Mouse (Mus musculus) retina, postnatal 1 day (tissue): Measurements from ENCODE around the gene Arhgef25.
"Not testable (repeated sequence)": the region's sequence is repeated elsewhere in the genome, so short reads cannot be mapped to it uniquely, and the experiment has no call there.

Source experiments
- DNase-seq: peaks from one replicate; pipeline ENCODE4 v3.0.0-alpha.2; 2012

Gene Arhgef25

GRCm38 (mm10) chr10:127203106-127203505 is 13.2 kb upstream of the Arhgef25 start:
- DNase-seq, result no peak

- DNase-seq, result no peak
These were observed 10.4 kb upstream of the Arhgef25 start for GRCm38 (mm10) chr10:127200279-127200678.

- DNase-seq, result no peak
These were observed 9.6 kb upstream of the Arhgef25 start for GRCm38 (mm10) chr10:127199474-127199873.

GRCm38 (mm10) chr10:127199068-127199467 is 9.2 kb upstream of the Arhgef25 start:
- no peak for DNase-seq

GRCm38 (mm10) chr10:127198492-127198891 is 8.6 kb upstream of the Arhgef25 start:
- no peak for DNase-seq

GRCm38 (mm10) chr10:127197505-127198110 is 7.7 kb upstream of the Arhgef25 start:
- DNase-seq, result no peak

GRCm38 (mm10) chr10:127197104-127197503 is 7.2 kb upstream of the Arhgef25 start:
- no peak for DNase-seq

- DNase-seq, result peak; percentile 64
These were observed 6.5 kb upstream of the Arhgef25 start for GRCm38 (mm10) chr10:127196392-127196791.

- DNase-seq, result peak; percentile 72
These were observed 5.6 kb upstream of the Arhgef25 start, which contains the start of gene Dtx3 for GRCm38 (mm10) chr10:127195328-127196129. TSS of gene Dtx3 (minus strand) at chr10:127195728.

GRCm38 (mm10) chr10:127194428-127195327 is 4.8 kb upstream of the Arhgef25 start:
- peak; percentile 58 for DNase-seq

- DNase-seq, result no peak
These were observed 3.1 kb upstream of the Arhgef25 start for GRCm38 (mm10) chr10:127193011-127193410.

GRCm38 (mm10) chr10:127192057-127192328 is 2.1 kb upstream of the Arhgef25 start:
- not testable (repeated sequence) for DNase-seq

- no peak for DNase-seq
These were observed 1.5 kb upstream of the Arhgef25 start for GRCm38 (mm10) chr10:127191191-127192056.

GRCm38 (mm10) chr10:127190398-127191190 is 711 bp upstream of the Arhgef25 start:
- no peak for DNase-seq

- peak; percentile 73 for DNase-seq
These were observed 700 bp downstream of the Arhgef25 start for GRCm38 (mm10) chr10:127189116-127189650.

- DNase-seq, result peak; percentile 85
These were observed 1.3 kb downstream of the Arhgef25 start for GRCm38 (mm10) chr10:127188465-127189115.

GRCm38 (mm10) chr10:127188079-127188453 is 1.8 kb downstream of the Arhgef25 start:
- no peak for DNase-seq

- DNase-seq, result peak; percentile 32
These were observed 2.4 kb downstream of the Arhgef25 start for GRCm38 (mm10) chr10:127187371-127188078.

GRCm38 (mm10) chr10:127186451-127186850 is 3.4 kb downstream of the Arhgef25 start:
- DNase-seq, result no peak

- no peak for DNase-seq
These were observed 4.4 kb downstream of the Arhgef25 start for GRCm38 (mm10) chr10:127185506-127185905.
